Mouse (Mus musculus): ENCODE measurements at regions not wholly inside any gene's neighbourhood (a gene's known extent, or its start where the extent isn't known, plus 50 kb on each side); places are given as distances from the start of the nearest gene placed in this dataset.

GRCm38 (mm10) chr11:31520909-31521308, 150.8 kb downstream of the Bod1 start:
- WGBS: 80% methylated on average over 4 of the region's 4 CpGs
- DNase-seq (no peak), ATAC-seq (ENCODE audit: low FRiP score, low TSS enrichment) (no peak)
- no peak overlapping the region for H3K4me2 ChIP-seq (ENCODE audit: low read length)
- H3K4me3 ChIP-seq (replicated peaks; ENCODE audit: low read depth, low read length): no peak overlapping the region
- H3K9ac ChIP-seq (replicated peaks; ENCODE audit: low read length): no peak overlapping the region
- no peaks in the 10 kb centered on the region for H3K27me3 ChIP-seq (ENCODE audit: control insufficient read depth, insufficient read depth, low read length)
- H3K27ac ChIP-seq (replicated peaks; ENCODE audit: low read depth, low read length): no peak overlapping the region
- no peaks in the 10 kb centered on the region for H3K36me3 ChIP-seq (ENCODE audit: control insufficient read depth, insufficient read depth, low read length)
- H3K4me1 ChIP-seq (ENCODE audit: control insufficient read depth, insufficient read depth, low read length): no peaks in the 10 kb centered on the region
- H3K9me3 ChIP-seq (ENCODE audit: control insufficient read depth, low read length): no peaks in the 10 kb centered on the region

GRCm38 (mm10) chr11:31503239-31503916, 133.5 kb upstream of the Stc2 start:
- WGBS: 82% methylated on average over 5 of the region's 5 CpGs
- H3K9me3 ChIP-seq (ENCODE audit: control insufficient read depth, low read length): no peaks in the 10 kb centered on the region
- ATAC-seq (ENCODE audit: low FRiP score, low TSS enrichment): no peak
- no peak overlapping the region for H3K4me3 ChIP-seq (replicated peaks; ENCODE audit: low read depth, low read length)
- no peak overlapping the region for H3K9ac ChIP-seq (replicated peaks; ENCODE audit: low read length)
- H3K4me1 ChIP-seq (ENCODE audit: control insufficient read depth, insufficient read depth, low read length): no peaks in the 10 kb centered on the region
- DNase-seq: no peak
- no peaks in the 10 kb centered on the region for H3K36me3 ChIP-seq (ENCODE audit: control insufficient read depth, insufficient read depth, low read length)
- no peak overlapping the region for H3K4me2 ChIP-seq (ENCODE audit: low read length)
- H3K27ac ChIP-seq (replicated peaks; ENCODE audit: low read depth, low read length): no peak overlapping the region
- no peaks in the 10 kb centered on the region for H3K27me3 ChIP-seq (ENCODE audit: control insufficient read depth, insufficient read depth, low read length)

- no peak for ATAC-seq (ENCODE audit: low FRiP score, low TSS enrichment)
- WGBS: 81% methylated on average over 4 of the region's 4 CpGs
- H3K9me3 ChIP-seq (ENCODE audit: control insufficient read depth, low read length): no peaks in the 10 kb centered on the region
Observed at GRCm38 (mm10) chr11:31485429-31485828, 115.6 kb upstream of the Stc2 start.

GRCm38 (mm10) chr11:31481057-31481340, 111.1 kb upstream of the Stc2 start:
- ATAC-seq (ENCODE audit: low FRiP score, low TSS enrichment) (no peak), DNase-seq (no peak)
- H3K4me3 ChIP-seq (replicated peaks; ENCODE audit: low read depth, low read length): no peak overlapping the region
- H3K36me3 ChIP-seq (ENCODE audit: control insufficient read depth, insufficient read depth, low read length): no peaks in the 10 kb centered on the region
- no peak overlapping the region for H3K4me2 ChIP-seq (ENCODE audit: low read length)
- no peaks in the 10 kb centered on the region for H3K9me3 ChIP-seq (ENCODE audit: control insufficient read depth, low read length)
- no peaks in the 10 kb centered on the region for H3K4me1 ChIP-seq (ENCODE audit: control insufficient read depth, insufficient read depth, low read length)
- WGBS: 75% methylated on average over 1 of the region's 1 CpGs
- H3K9ac ChIP-seq (replicated peaks; ENCODE audit: low read length): no peak overlapping the region
- H3K27ac ChIP-seq (replicated peaks; ENCODE audit: low read depth, low read length): no peak overlapping the region
- no peaks in the 10 kb centered on the region for H3K27me3 ChIP-seq (ENCODE audit: control insufficient read depth, insufficient read depth, low read length)

More at GRCm38 (mm10) chr11:31485429-31485828, 115.6 kb upstream of the Stc2 start:
- H3K9ac ChIP-seq (replicated peaks; ENCODE audit: low read length): no peak overlapping the region
- no peak overlapping the region for H3K4me2 ChIP-seq (ENCODE audit: low read length)
- no peak overlapping the region for H3K27ac ChIP-seq (replicated peaks; ENCODE audit: low read depth, low read length)
- no peaks in the 10 kb centered on the region for H3K27me3 ChIP-seq (ENCODE audit: control insufficient read depth, insufficient read depth, low read length)
- DNase-seq: no peak
- no peaks in the 10 kb centered on the region for H3K36me3 ChIP-seq (ENCODE audit: control insufficient read depth, insufficient read depth, low read length)
- H3K4me1 ChIP-seq (ENCODE audit: control insufficient read depth, insufficient read depth, low read length): no peaks in the 10 kb centered on the region
- H3K4me3 ChIP-seq (replicated peaks; ENCODE audit: low read depth, low read length): no peak overlapping the region

DNA sequence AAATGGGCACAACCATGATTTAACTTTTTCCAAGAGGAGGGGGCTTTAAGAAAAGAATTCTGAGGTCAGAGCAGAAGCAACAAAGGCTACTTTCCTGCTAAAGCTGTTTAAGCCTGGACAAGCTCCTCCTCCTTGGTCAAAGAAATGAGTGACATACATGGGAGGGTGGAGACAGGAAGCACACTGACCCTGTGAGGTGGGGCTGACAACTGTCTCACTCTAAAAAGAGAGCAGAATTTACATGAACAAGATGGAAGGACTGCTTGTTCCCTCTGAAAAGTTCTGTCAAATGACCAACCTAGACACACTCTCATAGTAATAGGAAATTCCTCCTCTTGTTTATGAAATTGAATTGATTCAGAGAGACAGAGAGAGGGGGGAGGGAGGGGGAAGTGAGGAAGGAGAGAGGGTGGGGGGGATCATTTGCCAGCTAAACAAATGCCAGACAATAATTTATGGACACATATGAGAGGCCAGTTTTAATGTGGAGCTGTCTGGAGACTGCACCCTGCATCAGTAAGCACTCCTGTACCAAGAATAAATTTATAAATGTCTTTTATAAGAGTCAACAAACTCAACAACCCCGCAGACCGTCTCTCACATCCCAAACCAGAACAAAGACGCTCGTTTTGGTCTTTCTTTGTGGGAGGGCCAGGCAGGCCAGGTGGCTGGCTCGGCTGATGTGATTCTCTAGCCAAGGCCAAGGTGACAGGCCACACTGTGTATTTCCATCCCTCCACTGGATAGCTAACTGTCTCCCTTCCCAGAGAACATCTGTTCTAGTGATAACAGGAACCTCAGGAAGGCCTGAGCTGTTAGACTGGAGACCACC, 110.6 kb upstream of the Stc2 start:
- no peaks in the 10 kb centered on the region for H3K9me3 ChIP-seq (ENCODE audit: control insufficient read depth, low read length)
- no peak overlapping the region for H3K27ac ChIP-seq (replicated peaks; ENCODE audit: low read depth, low read length)
- H3K4me1 ChIP-seq (ENCODE audit: control insufficient read depth, insufficient read depth, low read length): no peaks in the 10 kb centered on the region
- H3K4me2 ChIP-seq (ENCODE audit: low read length): no peak overlapping the region
- no peak overlapping the region for H3K9ac ChIP-seq (replicated peaks; ENCODE audit: low read length)
- 84% methylated on average over 5 of the region's 5 CpGs for WGBS
- ATAC-seq (ENCODE audit: low FRiP score, low TSS enrichment) (no peak), DNase-seq (no peak)
- H3K27me3 ChIP-seq (ENCODE audit: control insufficient read depth, insufficient read depth, low read length): no peaks in the 10 kb centered on the region
- no peak overlapping the region for H3K4me3 ChIP-seq (replicated peaks; ENCODE audit: low read depth, low read length)
- H3K36me3 ChIP-seq (ENCODE audit: control insufficient read depth, insufficient read depth, low read length): no peaks in the 10 kb centered on the region

GRCm38 (mm10) chr11:31477763-31478162, 107.9 kb upstream of the Stc2 start:
- Histone ChIP-seq H3K27ac (replicated peaks; ENCODE audit: low read depth, low read length) (no peak overlapping the region), H3K27me3 (ENCODE audit: control insufficient read depth, insufficient read depth, low read length) (no peaks in the 10 kb centered on the region), H3K4me2 (ENCODE audit: low read length) (no peak overlapping the region), H3K4me1 (ENCODE audit: control insufficient read depth, insufficient read depth, low read length) (no peaks in the 10 kb centered on the region), H3K9me3 (ENCODE audit: control insufficient read depth, low read length) (no peaks in the 10 kb centered on the region), H3K9ac (replicated peaks; ENCODE audit: low read length) (no peak overlapping the region), H3K4me3 (replicated peaks; ENCODE audit: low read depth, low read length) (no peak overlapping the region), H3K36me3 (ENCODE audit: control insufficient read depth, insufficient read depth, low read length) (no peaks in the 10 kb centered on the region)
- 71% methylated on average over 1 of the region's 1 CpGs for WGBS
- no peak for ATAC-seq (ENCODE audit: low FRiP score, low TSS enrichment)
- no peak for DNase-seq

DNA sequence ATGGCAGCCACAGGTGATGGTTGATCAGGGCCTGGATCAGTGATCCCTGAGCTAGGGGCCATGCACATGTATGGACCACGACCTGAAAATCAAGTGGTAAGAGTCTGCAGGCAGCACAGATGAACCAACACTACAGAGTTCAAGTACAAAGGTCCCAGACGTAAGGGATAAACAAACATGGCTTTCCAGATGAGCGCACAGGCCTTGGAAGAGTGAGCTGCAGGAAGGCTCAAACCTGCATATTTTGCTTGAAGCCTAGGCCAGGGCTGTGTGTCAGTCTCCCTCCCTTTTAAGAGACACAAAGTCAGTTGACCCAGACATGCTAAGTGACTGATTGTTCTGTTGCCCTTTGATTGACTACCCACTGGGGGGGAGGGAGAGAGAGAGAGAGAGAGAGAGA, 107.2 kb upstream of the Stc2 start:
- Histone ChIP-seq H3K4me2 (ENCODE audit: low read length) (no peak overlapping the region), H3K36me3 (ENCODE audit: control insufficient read depth, insufficient read depth, low read length) (no peaks in the 10 kb centered on the region), H3K9me3 (ENCODE audit: control insufficient read depth, low read length) (no peaks in the 10 kb centered on the region), H3K27ac (replicated peaks; ENCODE audit: low read depth, low read length) (no peak overlapping the region), H3K27me3 (ENCODE audit: control insufficient read depth, insufficient read depth, low read length) (no peaks in the 10 kb centered on the region), H3K4me3 (replicated peaks; ENCODE audit: low read depth, low read length) (no peak overlapping the region), H3K9ac (replicated peaks; ENCODE audit: low read length) (no peak overlapping the region), H3K4me1 (ENCODE audit: control insufficient read depth, insufficient read depth, low read length) (no peaks in the 10 kb centered on the region)
- ATAC-seq (ENCODE audit: low FRiP score, low TSS enrichment): no peak
- WGBS: 54% methylated on average over 3 of the region's 3 CpGs
- no peak for DNase-seq

DNA sequence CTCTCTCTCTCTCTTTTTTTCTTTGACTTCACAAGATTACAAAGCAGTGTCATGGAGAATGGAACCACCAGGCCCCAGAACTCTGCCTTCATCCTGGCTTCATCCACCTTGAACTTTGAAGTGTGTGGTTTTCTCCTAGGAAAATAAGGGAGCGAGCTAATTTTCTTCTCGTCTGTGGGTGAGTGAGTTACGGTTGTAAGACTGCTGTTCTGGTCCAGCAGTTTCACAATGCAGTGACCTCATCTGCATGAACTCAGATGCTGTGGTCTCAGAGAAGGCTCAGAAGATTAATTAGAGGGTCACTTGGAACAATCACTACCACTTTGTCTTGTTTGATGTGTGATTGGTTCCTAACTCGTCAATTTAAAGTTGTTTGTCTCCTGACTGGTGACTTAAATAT, 103.1 kb upstream of the Stc2 start:
- 57% methylated on average over 4 of the region's 4 CpGs for WGBS
- Histone ChIP-seq H3K9ac (replicated peaks; ENCODE audit: low read length) (no peak overlapping the region), H3K4me3 (replicated peaks; ENCODE audit: low read depth, low read length) (no peak overlapping the region), H3K27ac (replicated peaks; ENCODE audit: low read depth, low read length) (no peak overlapping the region), H3K4me1 (ENCODE audit: control insufficient read depth, insufficient read depth, low read length) (no peaks in the 10 kb centered on the region), H3K36me3 (ENCODE audit: control insufficient read depth, insufficient read depth, low read length) (no peaks in the 10 kb centered on the region), H3K27me3 (ENCODE audit: control insufficient read depth, insufficient read depth, low read length) (no peaks in the 10 kb centered on the region), H3K9me3 (ENCODE audit: control insufficient read depth, low read length) (no peaks in the 10 kb centered on the region), H3K4me2 (ENCODE audit: low read length) (no peak overlapping the region)
- ATAC-seq (ENCODE audit: low FRiP score, low TSS enrichment) (no peak), DNase-seq (no peak)

Data from midbrain, embryonic 14.5 days (tissue).